Mouse (Mus musculus) embryonic facial prominence, embryonic 11.5 days (tissue): Measurements from ENCODE around the gene Mrm3. TPM values are rescaled to one million over a fixed set of nuclear protein-coding genes. Genes with fewer than 3 reads are reported as not detected.

ENCODE experiments used
- ATAC-seq: fragments of 200-750 bp; cut with Nextera tagmentation; replicated peaks from 2 replicates; pipeline ENCODE4 v1.8.0; 2017; ENCODE audit warnings: low read depth; ENCODE audit not compliant: insufficient number of reproducible peaks, low FRiP score, low TSS enrichment
- DNase-seq: peaks from one replicate; pipeline ENCODE4 v3.0.0-alpha.2; 2015; ENCODE audit warnings: low spot score
- H3K27ac ChIP-seq: fragments of 300-500 bp; sonication (generic); replicated peaks from 2 replicates; pipeline ENCODE4 v1.5.1; 2014; ENCODE audit warnings: mild to moderate bottlenecking, low read depth, low read length, control low read depth
- H3K27me3 ChIP-seq: fragments of 300-500 bp; sonication (generic); 2 replicates; pipeline ENCODE4 v1.6.1; 2014; ENCODE audit warnings: mild to moderate bottlenecking, low read length, moderate library complexity, mixed read lengths; ENCODE audit not compliant: control insufficient read depth, insufficient read depth
- H3K36me3 ChIP-seq: fragments of 300-500 bp; sonication (generic); replicated peaks from 2 replicates; pipeline ENCODE4 v1.6.1; 2014; ENCODE audit warnings: low read depth, mild to moderate bottlenecking, low read length, moderate library complexity, mixed read lengths; ENCODE audit not compliant: control insufficient read depth, insufficient read depth
- H3K4me1 ChIP-seq: fragments of 300-500 bp; sonication (generic); 2 replicates; pipeline ENCODE4 v1.6.1; 2014; ENCODE audit warnings: low read length, mixed read lengths; ENCODE audit not compliant: control insufficient read depth, insufficient read depth
- H3K4me2 ChIP-seq: fragments of 300-500 bp; sonication (generic); 2 replicates; pipeline ENCODE4 v1.6.1; 2014; ENCODE audit warnings: low read depth, mild to moderate bottlenecking, control low read depth, low read length, moderate library complexity
- H3K4me3 ChIP-seq: fragments of 300-500 bp; sonication (generic); 2 replicates; pipeline ENCODE4 v1.5.1; 2014; ENCODE audit warnings: low read depth, low read length, control low read depth
- H3K9ac ChIP-seq: fragments of 300-500 bp; sonication (generic); replicated peaks from 2 replicates; pipeline ENCODE4 v1.6.1; 2014; ENCODE audit warnings: mild to moderate bottlenecking, control low read depth, low read length
- H3K9me3 ChIP-seq: fragments of 300-500 bp; sonication (generic); replicated peaks from 2 replicates; pipeline ENCODE4 v1.6.1; 2016; ENCODE audit warnings: mild to moderate bottlenecking, low read length, inconsistent platforms, mixed read lengths; ENCODE audit not compliant: control insufficient read depth
- WGBS: fragments of 180-500 bp; shearing (Covaris S2); extraction: QIAGEN DNeasy Blood & Tissue Kit; methylation state at CpG from one replicate; pipeline ENCODE4 v1.1.7; 2014; 5-methylcytosine and 5-hydroxymethylcytosine counted together
- polyA plus RNA-seq: library from polyadenylated mRNA; unstranded; fragments of >200 nt; fragmentation: Nextera tagmentation; extraction: Ambion mirVana; gene quantifications from 2 replicates; pipeline ENCODE4 v1.2.1, GENCODE M21; 2014

Mrm3 gene
- polyA plus RNA-seq, 1 experiment from 2014 or later, result 22.4 TPM

- WGBS, result 71% methylated on average over 6 of the region's 6 CpGs
- H3K27ac ChIP-seq, result peak overlapping the region; percentile 56; the same call in 1 of the 2 replicates
- H3K4me2 ChIP-seq, result no peak overlapping the region
- no peak overlapping the region; the same call in 1 of the 2 replicates for H3K9ac ChIP-seq
- no peaks in the 10 kb centered on the region for H3K9me3 ChIP-seq
- no peaks in the 10 kb centered on the region for H3K4me1 ChIP-seq
- no peaks in the 10 kb centered on the region for H3K36me3 ChIP-seq
- H3K27me3 ChIP-seq, result no peaks in the 10 kb centered on the region
- DNase-seq (no peak), ATAC-seq (no peak)
- H3K4me3 ChIP-seq, result no peak overlapping the region
Measured at GRCm38 (mm10) chr11:76268521-76269065, 25.1 kb downstream of the Mrm3 start.

- H3K4me3 ChIP-seq, result no peak overlapping the region
- H3K4me2 ChIP-seq, result no peak overlapping the region
- no peaks in the 10 kb centered on the region for H3K27me3 ChIP-seq
- H3K36me3 ChIP-seq, result no peaks in the 10 kb centered on the region; the same call in 1 of the 2 replicates
- no peak for DNase-seq
- no peak for ATAC-seq
- 79% methylated on average over 4 of the region's 4 CpGs for WGBS
- no peak overlapping the region for H3K9ac ChIP-seq
- no peaks in the 10 kb centered on the region for H3K9me3 ChIP-seq
- H3K4me1 ChIP-seq, result no peaks in the 10 kb centered on the region
- no peak overlapping the region for H3K27ac ChIP-seq
Measured at GRCm38 (mm10) chr11:76272440-76272839, 28.9 kb downstream of the Mrm3 start.

GRCm38 (mm10) chr11:76278960-76279852 is 35.7 kb downstream of the Mrm3 start:
- 57% methylated on average over 14 of the region's 14 CpGs for WGBS
- H3K27ac ChIP-seq, result no peak overlapping the region
- H3K27me3 ChIP-seq, result no peaks in the 10 kb centered on the region
- no peaks in the 10 kb centered on the region; the same call in 1 of the 2 replicates for H3K36me3 ChIP-seq
- no peaks in the 10 kb centered on the region; the same call in 1 of the 2 replicates for H3K4me1 ChIP-seq
- no peaks in the 10 kb centered on the region for H3K9me3 ChIP-seq
- DNase-seq (no peak), ATAC-seq (no peak; the same call in 1 of the 2 replicates)
- H3K9ac ChIP-seq, result no peak overlapping the region
- H3K4me2 ChIP-seq, result no peak overlapping the region
- H3K4me3 ChIP-seq, result no peak overlapping the region

- no peak overlapping the region for H3K27ac ChIP-seq
- WGBS, result 54% methylated on average over 2 of the region's 2 CpGs
Measured at GRCm38 (mm10) chr11:76279971-76280370, 36.5 kb downstream of the Mrm3 start.

GRCm38 (mm10) chr11:76283841-76284240 is 40.3 kb downstream of the Mrm3 start:
- H3K4me2 ChIP-seq, result no peak overlapping the region
- no peak overlapping the region for H3K4me3 ChIP-seq
- no peaks in the 10 kb centered on the region for H3K27me3 ChIP-seq
- no peak overlapping the region for H3K27ac ChIP-seq
- no peak overlapping the region for H3K9ac ChIP-seq
- WGBS, result 93% methylated on average over 6 of the region's 6 CpGs
- H3K9me3 ChIP-seq, result no peaks in the 10 kb centered on the region
- DNase-seq (no peak), ATAC-seq (no peak)
- H3K36me3 ChIP-seq, result no peaks in the 10 kb centered on the region
- H3K4me1 ChIP-seq, result peaks cover 6% of the 10 kb centered on the region

More at GRCm38 (mm10) chr11:76279971-76280370, 36.5 kb downstream of the Mrm3 start:
- no peak for ATAC-seq
- no peaks in the 10 kb centered on the region for H3K27me3 ChIP-seq
- H3K36me3 ChIP-seq, result no peaks in the 10 kb centered on the region; the same call in 1 of the 2 replicates
- H3K4me3 ChIP-seq, result no peak overlapping the region
- H3K9me3 ChIP-seq, result no peaks in the 10 kb centered on the region
- no peak overlapping the region for H3K4me2 ChIP-seq
- no peak overlapping the region for H3K9ac ChIP-seq
- no peak for DNase-seq
- no peaks in the 10 kb centered on the region; the same call in 1 of the 2 replicates for H3K4me1 ChIP-seq

- H3K27me3 ChIP-seq, result no peaks in the 10 kb centered on the region
- H3K27ac ChIP-seq, result no peak overlapping the region
- no peak for DNase-seq
- no peaks in the 10 kb centered on the region for H3K9me3 ChIP-seq
- no peaks in the 10 kb centered on the region for H3K36me3 ChIP-seq
- ATAC-seq, result no peak
- no peak overlapping the region for H3K4me3 ChIP-seq
- WGBS, result 57% methylated on average over 7 of the region's 7 CpGs
- peaks cover 8% of the 10 kb centered on the region for H3K4me1 ChIP-seq
- H3K4me2 ChIP-seq, result no peak overlapping the region
- H3K9ac ChIP-seq, result no peak overlapping the region
Measured at GRCm38 (mm10) chr11:76285431-76286075, 42.0 kb downstream of the Mrm3 start.

- Histone ChIP-seq H3K27me3 (no peaks in the 10 kb centered on the region), H3K27ac (no peak overlapping the region), H3K4me3 (no peak overlapping the region), H3K9me3 (no peaks in the 10 kb centered on the region), H3K4me1 (peaks cover 9% of the 10 kb centered on the region), H3K9ac (no peak overlapping the region; the same call in 1 of the 2 replicates), H3K4me2 (no peak overlapping the region), H3K36me3 (no peaks in the 10 kb centered on the region)
- 54% methylated on average over 10 of the region's 10 CpGs for WGBS
- peak; percentile 67 for DNase-seq
- no peak for ATAC-seq
Measured at GRCm38 (mm10) chr11:76286534-76287126, 43.1 kb downstream of the Mrm3 start.
